Mouse (Mus musculus) cerebellum, postnatal 25 days (tissue): Measurements from ENCODE around the gene Ces3b.
"Not testable (repeated sequence)": the region's sequence is repeated elsewhere in the genome, so short reads cannot be mapped to it uniquely, and the experiment has no call there.

Experiments
- DNase-seq, 2 experiments: peaks; one replicate each; pipeline ENCODE4 v3.0.0; 2021; ENCODE audit warnings: mixed read lengths in 2 of 2

Ces3b gene

DNA sequence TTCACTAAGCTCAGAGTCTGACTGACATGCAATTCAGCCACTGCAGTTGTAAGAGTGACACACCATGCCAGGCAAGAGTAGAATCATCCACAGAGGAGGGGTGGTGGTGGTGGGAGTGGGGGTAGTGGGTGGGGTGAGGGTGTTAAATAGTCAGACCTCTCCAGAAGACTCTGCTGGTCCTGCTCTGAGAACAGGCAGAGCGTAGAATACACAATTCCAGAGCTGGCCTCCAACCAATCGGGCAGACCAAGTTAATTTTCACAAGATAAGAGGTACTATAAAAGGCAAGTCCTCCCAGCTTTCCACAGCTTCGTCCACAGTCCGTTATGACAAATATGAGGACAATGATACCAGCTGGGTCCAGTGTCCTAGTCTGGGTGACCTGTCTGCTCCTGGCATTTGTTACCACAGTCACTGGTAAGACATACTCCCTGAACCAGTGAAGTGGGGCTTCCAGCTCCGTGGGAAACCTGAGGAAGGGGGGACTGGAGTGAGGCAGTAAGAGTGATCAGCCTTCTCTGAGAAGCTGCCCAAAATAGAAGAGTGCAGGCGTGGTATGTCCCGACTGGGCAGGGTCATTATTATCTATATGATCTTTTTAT, at the start of gene Ces3b:
TSS of gene Ces3b (plus strand) at position 305 of the 602 bp plus-strand sequence.
- DNase-seq = no peak

DNA sequence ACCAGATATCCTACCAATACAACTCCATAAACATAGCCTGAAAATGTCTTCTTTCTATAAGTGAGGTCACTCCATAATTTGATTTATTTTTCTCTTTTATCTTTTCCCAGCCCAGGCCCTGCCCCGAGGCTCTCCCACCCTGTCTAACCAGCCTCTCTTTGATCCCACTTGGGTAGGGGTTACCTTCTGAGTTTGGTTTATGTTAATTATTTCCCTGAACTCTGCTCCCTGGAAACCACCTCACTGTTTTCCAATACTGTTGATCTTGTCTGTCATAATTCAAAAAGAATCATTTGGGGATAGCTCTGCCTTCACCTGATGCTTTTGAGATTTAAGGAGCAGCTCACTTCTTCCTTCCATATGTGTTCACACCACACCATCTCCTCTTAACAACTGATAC, 40.0 kb upstream of the Ces3b start:
- no peak for DNase-seq

DNA sequence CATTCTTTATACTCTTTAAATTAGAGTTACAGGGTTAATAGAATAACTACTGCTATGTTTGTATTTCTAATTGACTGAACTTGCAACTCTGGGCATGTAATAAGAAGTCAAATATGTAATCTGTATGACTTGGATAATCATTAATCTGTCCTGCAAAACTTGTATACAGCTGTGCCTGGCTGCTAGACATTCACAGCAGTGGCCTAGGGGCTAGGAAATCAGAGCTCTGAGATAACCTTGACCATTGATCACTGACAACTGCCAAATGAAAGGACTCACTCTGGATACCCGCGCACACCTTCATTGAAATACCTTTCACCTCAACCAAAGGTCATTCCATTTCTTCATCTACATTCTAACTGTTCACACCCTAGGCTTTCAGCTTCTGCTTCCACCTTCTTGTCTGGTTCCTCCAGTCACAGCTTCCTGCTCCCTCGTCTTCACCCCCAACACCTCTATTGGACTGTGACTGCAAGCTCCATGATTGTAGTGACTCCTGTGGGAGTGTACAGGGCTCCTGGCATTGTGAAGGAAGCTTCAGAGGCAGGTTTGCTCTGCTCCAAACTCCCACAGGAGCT, 37.6 kb upstream of the Ces3b start:
- no peak for DNase-seq

GRCm38 (mm10) chr8:105048371-105048854, 35.1 kb upstream of the Ces3b start, which contains the start of gene Ces3a:
TSS of gene Ces3a (plus strand) at chr8:105048601.
- no peak for DNase-seq

- DNase-seq = no peak
Measured at GRCm38 (mm10) chr8:105056211-105056610, 27.3 kb upstream of the Ces3b start.

DNA sequence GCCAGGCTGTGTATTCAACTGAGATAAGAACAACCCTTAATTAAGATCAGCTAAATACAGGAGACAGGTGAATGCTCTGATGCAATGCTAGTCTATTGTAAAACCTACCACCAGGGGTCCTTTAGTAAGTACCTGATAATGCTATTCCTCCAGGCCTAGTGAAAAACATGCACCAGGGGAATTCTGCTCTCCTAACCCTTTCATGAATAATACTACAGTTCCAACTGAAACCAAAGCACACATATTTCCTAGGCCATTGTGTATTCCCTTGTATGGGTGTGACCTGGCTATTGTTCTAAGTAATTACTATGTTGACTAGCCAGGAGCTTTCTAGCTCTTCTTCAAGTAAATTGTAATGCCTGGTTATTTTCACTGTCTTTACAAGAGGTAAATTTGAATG, 23.5 kb upstream of the Ces3b start:
- DNase-seq = no peak

- DNase-seq = peak; percentile 8 to 44
Measured at GRCm38 (mm10) chr8:105066761-105067160, 16.8 kb upstream of the Ces3b start.

- DNase-seq = not testable (repeated sequence)
Measured at GRCm38 (mm10) chr8:105067905-105068304, 15.6 kb upstream of the Ces3b start.

GRCm38 (mm10) chr8:105068971-105069370, 14.6 kb upstream of the Ces3b start:
- DNase-seq = no peak

GRCm38 (mm10) chr8:105076601-105077000, 7.0 kb upstream of the Ces3b start:
- DNase-seq = no peak

DNA sequence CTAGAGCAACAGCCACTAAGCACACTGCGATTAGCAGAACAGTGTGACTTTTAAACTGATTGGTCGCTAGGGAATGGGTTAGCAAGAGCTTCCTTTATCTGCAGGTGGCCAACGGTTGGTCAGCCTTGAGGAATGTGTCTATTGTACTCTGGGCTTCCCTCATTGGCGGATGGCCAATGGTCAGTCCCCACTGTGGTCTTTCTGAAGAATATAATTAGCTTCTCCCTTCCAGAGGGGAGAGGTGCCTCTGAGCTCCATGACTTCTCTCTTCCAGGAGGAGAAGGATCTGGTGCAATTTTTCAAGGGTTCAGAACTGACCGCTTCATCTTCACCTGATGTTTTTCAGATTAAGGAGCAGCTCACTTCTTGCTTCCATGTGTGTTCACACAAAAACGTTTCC, 6.5 kb upstream of the Ces3b start:
- no peak for DNase-seq

DNA sequence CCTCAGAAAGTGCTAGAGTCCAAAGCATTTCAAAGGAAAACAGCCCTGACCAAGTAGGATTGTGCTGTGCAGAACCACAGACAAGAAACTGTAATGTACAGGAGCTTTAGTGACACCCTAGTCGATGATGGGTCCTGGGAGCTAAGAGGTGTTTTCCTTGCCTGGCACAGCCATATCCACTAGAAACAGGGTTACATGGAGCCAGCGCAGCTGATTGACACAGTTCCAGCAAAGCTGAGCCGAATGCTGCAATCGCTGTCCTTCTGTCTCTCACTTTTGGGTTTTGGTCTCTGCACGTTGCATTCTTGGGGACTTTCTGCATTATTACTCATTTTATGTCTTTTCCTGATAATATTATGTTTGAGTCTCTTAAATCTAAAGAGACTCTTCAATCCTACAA, 5.0 kb upstream of the Ces3b start:
- DNase-seq = no peak

- no peak for DNase-seq
Measured at GRCm38 (mm10) chr8:105080814-105081336, 2.7 kb upstream of the Ces3b start.

DNA sequence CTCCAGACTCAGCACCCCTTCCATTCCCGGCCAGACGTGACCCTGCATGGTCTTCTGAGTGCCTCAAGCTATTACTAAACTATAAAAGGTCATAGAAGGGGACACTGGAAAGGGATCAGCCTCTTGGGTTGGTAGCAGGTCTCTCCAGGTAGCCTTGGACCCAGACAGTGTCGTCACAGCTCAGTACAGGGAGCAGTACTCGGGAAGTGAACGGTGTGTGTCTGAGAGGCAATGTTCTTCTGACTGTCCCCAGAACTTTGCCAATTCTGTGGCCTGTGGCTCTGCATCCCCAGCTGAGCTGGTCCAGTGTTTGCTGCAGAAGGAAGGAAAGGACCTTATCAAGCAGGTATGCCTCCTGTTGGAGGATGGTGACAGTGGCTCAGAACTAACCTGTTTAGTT, 4.6 kb downstream of the Ces3b start:
- DNase-seq = not testable (repeated sequence)

DNA sequence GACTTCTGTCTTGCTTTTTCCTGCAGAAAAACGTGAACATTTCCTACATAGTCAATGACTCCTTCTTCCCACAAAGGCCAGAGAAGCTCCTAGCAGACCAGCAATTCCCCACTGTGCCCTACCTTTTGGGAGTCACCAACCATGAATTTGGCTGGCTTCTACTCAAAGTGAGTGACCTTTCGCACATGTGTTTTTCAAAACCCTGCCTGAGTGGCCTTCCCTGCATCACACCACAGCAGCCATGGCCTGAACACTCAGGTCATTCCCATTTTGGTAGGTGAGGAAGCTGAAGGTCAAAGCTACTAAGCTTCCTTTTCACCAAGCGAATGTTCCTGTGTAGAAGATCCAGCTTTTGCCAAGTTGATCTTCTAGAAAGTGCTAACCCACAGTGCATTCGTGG, 5.0 kb downstream of the Ces3b start:
- no peak for DNase-seq

GRCm38 (mm10) chr8:105093992-105094391, 10.4 kb downstream of the Ces3b start:
- no peak for DNase-seq

DNA sequence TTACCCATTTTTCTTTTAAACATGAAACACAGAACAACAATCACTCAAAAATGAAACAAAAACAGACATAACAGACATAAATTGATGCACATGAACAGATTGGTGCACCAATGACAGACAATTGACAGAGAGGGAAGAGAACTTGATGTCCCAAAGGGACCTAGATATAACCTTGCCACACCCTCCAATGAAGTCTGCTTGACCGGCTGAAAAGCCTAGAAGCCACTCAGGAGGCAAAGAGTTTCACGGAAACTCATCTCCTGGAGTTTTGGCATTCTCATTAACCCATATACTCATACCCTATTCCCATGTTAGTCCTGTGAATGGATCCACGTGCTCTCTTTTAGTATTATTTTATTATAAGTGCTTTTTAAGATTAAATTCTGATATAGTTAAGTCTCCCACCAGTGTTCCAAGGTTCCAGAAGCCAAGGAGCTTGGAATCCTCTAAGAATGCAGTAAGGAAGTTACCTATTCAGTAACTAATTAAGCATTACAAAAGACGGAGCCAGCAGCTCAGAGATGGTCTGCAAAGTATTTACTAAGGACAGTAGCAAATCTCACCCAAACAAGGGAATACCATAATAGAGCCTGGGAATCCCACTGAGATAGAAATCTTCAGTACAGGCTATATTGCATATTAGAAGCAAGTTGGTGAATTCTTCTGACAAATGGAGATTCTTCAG, 18.7 kb downstream of the Ces3b start:
- DNase-seq = not testable (repeated sequence)

GRCm38 (mm10) chr8:105103701-105104100, 20.1 kb downstream of the Ces3b start:
- DNase-seq = not testable (repeated sequence)

- no peak for DNase-seq
Measured at GRCm38 (mm10) chr8:105104220-105104619, 20.7 kb downstream of the Ces3b start.

- no peak for DNase-seq
Measured at GRCm38 (mm10) chr8:105129864-105130263, 46.3 kb downstream of the Ces3b start.

- no peak for DNase-seq
Measured at GRCm38 (mm10) chr8:105131509-105131908, 48.0 kb downstream of the Ces3b start, which contains the start of gene Ces4a. TSS of gene Ces4a (plus strand) at chr8:105131800.

- peak; percentile 58 to 75 for DNase-seq
Measured at GRCm38 (mm10) chr8:105138423-105138822, 54.9 kb downstream of the Ces3b start.

DNA sequence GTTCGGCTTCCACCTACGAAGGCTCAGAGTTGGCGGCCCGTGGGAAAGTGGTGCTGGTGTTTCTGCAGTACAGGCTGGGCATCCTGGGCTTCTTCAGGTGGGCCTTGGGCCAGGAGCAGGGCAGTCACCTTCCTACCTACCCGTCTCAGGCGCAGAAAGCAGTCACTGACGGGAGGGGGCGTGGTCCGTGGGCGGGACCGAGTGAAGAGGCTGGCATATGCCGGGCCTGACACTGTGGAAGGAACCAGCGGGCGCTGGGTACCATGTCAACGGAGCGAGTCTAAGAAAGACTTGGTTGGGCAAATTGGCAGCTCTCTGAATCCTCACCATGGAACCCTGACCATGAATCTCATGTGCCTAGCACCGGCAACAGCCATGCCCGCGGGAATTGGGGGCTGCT, 58.8 kb downstream of the Ces3b start:
- DNase-seq = no peak
